Mouse (Mus musculus) macrophage (primary cell): Measurements from ENCODE around the gene Zfhx3. TPM values are rescaled to one million over a fixed set of nuclear protein-coding genes. Genes with fewer than 3 reads are reported as not detected.

ENCODE experiments used
- H3K27ac ChIP-seq: fragments of 350-480 bp; formaldehyde crosslinking; 2 replicates; pipeline ENCODE4 v1.9.0; 2021
- H3K36me3 ChIP-seq: fragments of 350-480 bp; formaldehyde crosslinking; 2 replicates; pipeline ENCODE4 v1.9.0; 2021; ENCODE audit errors: inconsistent target
- H3K4me3 ChIP-seq: fragments of 350-480 bp; formaldehyde crosslinking; 2 replicates; pipeline ENCODE4 v1.9.0; 2021; ENCODE audit errors: inconsistent target
- H3K79me2 ChIP-seq: fragments of 350-480 bp; formaldehyde crosslinking; 2 replicates; pipeline ENCODE4 v1.9.0; 2021; ENCODE audit errors: inconsistent target
- WGBS: methylation state at CpG from one replicate; pipeline ENCODE4 v1.1.7; 2026; ENCODE audit warnings: inconsistent platforms; ENCODE audit not compliant: missing documents; 5-methylcytosine and 5-hydroxymethylcytosine counted together
- polyA plus RNA-seq: library from polyadenylated mRNA; stranded (reverse); fragments of 250-400 nt; gene quantifications from 3 replicates; pipeline ENCODE4 v1.2.4, GENCODE M21; 2018; ENCODE audit warnings: inconsistent platforms

Gene Zfhx3
- polyA plus RNA-seq, 1 experiment from 2014 or later, result 5.3 TPM

DNA sequence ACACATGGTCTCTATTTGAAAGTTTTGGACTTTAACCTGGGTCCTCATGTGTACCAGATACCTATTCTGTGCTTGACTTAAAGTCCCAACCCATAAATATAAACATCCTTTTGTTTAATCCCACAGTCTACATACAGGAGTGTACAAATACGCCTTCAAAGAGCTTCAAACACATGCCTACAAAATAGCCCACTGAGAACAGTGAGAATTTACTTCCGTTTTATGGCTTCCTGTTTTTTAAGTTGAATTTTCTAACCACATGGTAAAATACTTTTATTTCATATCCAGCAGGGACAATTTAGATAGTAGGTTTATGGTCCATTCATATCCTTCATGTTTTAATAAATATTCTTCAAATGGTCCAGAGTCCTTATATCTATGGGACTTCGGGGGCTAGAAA, 564.3 kb downstream of the Zfhx3 start:
- no peaks in the 10 kb centered on the region for H3K36me3 ChIP-seq
- no peak overlapping the region for H3K4me3 ChIP-seq
- no peak overlapping the region for H3K27ac ChIP-seq
- H3K79me2 ChIP-seq, result no peaks in the 10 kb centered on the region
- WGBS, result 36% methylated on average over 3 of the region's 3 CpGs

DNA sequence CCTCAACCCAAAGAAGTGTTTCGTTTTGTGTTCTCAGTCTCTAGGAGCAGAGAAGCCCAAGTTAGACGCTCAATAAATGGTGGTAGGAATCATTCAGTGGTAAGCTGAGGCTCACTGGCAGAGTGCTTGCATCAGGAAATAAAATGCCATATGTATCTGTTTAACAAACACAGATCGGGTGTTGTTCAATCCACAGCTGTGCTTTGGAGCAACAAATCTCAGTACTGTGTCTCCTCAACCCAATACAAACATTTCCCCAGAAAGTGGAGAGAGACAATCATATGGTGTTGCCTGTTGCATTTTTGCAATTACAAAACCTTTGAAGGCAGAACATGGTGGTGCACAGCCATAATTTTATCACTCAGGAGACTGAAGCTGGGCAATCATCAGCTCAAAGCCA, 565.3 kb downstream of the Zfhx3 start:
- Histone ChIP-seq H3K27ac (no peak overlapping the region), H3K4me3 (no peak overlapping the region), H3K79me2 (no peaks in the 10 kb centered on the region), H3K36me3 (no peaks in the 10 kb centered on the region)
- WGBS, result 98% methylated on average over 3 of the region's 3 CpGs

DNA sequence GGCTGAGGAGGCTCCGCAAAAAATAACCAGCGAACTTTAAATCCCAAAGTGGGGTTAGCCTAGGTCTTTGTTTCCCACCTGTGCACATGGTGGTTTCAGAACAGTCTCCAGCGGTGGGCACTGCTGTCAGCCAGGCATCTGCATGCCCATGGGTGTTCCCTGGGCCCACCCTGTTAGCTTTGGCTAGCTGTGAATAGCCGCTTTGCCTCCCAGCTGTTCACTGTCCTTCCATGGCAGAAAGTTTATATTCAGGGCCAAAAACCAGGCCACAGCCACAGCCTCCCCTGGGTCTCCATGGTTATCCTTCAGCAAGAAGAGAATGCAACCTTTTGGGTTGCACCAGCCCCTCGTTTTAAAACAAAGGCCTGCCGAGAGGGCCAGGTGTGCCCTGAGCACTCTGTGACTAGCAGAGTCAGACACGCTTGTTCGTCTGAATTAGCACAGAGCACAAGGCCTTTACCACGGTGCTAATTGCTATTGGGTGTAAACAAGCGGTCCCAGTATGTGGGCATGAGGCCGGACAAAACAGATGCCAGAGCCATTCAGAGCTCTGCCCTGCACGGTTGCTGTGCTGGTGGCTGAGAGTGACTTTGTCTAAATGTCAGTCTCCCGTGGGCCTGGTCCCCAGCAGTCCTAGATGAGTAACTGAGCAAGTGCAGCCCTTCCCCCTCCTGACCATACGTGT, 568.3 kb downstream of the Zfhx3 start:
- no peaks in the 10 kb centered on the region for H3K79me2 ChIP-seq
- H3K27ac ChIP-seq, result no peak overlapping the region
- 89% methylated on average over 14 of the region's 14 CpGs for WGBS
- no peak overlapping the region for H3K4me3 ChIP-seq
- H3K36me3 ChIP-seq, result no peaks in the 10 kb centered on the region

- 96% methylated on average over 7 of the region's 7 CpGs for WGBS
- no peak overlapping the region for H3K4me3 ChIP-seq
- no peaks in the 10 kb centered on the region for H3K79me2 ChIP-seq
- no peaks in the 10 kb centered on the region for H3K36me3 ChIP-seq
- no peak overlapping the region for H3K27ac ChIP-seq
Measured at GRCm38 (mm10) chr8:108518116-108518515, 575.7 kb downstream of the Zfhx3 start.

DNA sequence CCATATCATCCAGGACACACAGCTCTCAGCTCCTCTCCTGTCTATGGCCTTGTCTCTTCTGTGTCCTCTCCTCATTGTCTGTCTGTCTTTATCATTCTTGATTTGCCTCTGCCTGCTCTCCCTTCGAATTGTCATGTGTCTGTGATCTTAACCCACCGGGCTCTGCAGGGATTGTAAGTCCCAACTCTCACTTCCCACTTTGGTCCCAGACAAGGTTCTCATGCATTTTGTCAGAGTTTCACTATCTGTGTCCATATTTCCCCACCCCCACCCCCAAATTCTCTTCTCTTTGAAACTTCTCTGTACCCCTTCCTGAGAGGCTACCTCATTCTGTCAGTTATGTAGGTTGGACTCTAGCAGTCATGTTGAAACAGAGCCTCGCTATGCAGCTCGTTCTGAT, 579.6 kb downstream of the Zfhx3 start:
- H3K36me3 ChIP-seq, result no peaks in the 10 kb centered on the region
- WGBS, result 49% methylated on average over 4 of the region's 4 CpGs
- H3K4me3 ChIP-seq, result no peak overlapping the region
- H3K27ac ChIP-seq, result no peak overlapping the region
- no peaks in the 10 kb centered on the region for H3K79me2 ChIP-seq

- no peak overlapping the region for H3K27ac ChIP-seq
- 92% methylated on average over 6 of the region's 7 CpGs for WGBS
- H3K79me2 ChIP-seq, result no peaks in the 10 kb centered on the region
- H3K36me3 ChIP-seq, result no peaks in the 10 kb centered on the region
- no peak overlapping the region for H3K4me3 ChIP-seq
Measured at GRCm38 (mm10) chr8:108529421-108529820, 587.0 kb downstream of the Zfhx3 start.

DNA sequence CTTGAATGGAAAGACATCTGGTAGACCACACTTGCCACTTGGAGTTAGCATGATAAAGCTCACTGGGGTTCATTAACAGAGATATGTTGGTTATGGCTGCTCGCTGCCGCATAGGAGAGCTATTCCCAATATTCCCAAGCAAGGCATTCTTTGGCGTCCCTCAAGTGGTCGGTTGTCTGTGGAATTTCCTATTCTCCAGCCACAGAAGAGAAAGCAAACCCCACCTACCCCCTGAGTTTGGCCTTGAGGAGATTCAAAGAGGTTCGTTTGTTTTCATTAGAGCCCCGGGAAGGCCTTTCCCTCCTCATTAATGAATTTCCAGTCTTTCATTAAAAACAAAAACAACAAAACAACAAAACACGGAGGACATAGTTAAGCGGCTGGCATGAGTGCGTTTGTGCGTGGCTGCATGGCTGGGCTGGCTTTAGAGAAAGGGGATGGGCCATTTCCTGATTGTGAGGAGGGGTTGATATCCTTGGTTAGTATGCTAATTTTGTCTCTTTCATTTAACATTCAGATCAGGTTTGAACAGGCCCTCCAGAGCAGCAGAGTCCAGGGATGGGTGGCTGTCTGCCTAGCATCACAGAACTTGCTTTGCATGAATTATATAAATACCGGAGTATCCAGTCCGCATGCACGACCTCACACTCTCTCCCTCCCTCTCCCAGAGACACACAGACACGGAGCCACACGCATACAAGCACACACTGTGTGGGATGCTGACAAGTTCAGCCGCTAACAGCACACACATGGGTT, 592.9 kb downstream of the Zfhx3 start:
- H3K27ac ChIP-seq, result no peak overlapping the region
- WGBS, result 93% methylated on average over 14 of the region's 16 CpGs
- no peaks in the 10 kb centered on the region for H3K36me3 ChIP-seq
- H3K4me3 ChIP-seq, result no peak overlapping the region
- H3K79me2 ChIP-seq, result no peaks in the 10 kb centered on the region

DNA sequence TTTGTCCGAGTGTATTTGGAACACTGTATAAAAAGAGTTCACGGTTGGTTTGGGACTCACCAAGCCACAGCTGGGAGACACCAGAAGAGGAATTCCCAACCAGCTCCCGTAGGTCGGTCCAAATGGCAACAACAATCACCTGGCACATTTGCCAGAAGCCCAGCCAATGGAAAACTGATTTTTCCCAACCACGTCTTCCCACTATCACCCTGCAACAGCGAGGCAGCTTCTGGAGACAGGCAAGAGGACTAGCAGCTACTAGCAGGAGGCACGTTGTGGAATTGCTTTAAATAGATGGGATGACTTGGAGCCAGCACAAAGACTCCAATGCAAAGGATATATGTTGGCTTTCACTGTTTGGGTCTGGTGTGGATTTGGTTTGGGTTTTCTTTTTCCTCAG, 593.7 kb downstream of the Zfhx3 start:
- H3K79me2 ChIP-seq, result no peaks in the 10 kb centered on the region
- no peak overlapping the region for H3K4me3 ChIP-seq
- WGBS, result 91% methylated on average over 7 of the region's 7 CpGs
- no peaks in the 10 kb centered on the region for H3K36me3 ChIP-seq
- H3K27ac ChIP-seq, result no peak overlapping the region

DNA sequence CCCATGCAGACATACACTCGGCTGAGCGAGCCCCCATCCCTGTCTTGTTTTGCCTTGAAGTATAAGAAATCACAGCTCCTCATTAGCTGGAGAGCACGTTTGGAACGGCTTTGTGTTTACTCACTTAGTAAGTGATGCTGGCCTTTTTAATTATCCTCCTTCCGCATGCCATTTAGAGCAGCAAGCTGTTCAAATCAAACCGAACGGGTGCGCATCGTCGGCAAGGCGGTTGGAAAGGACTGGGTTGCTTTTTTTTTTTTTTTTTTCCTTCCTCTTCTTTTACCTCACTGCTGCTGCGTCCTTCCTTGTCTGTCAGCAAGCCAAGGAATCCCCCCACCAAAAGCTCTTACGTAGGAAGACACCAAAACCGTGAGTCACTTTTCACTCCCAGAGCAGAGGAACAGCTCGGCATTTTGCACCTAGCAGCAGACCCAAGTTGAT, 594.5 kb downstream of the Zfhx3 start:
- WGBS, result 79% methylated on average over 15 of the region's 15 CpGs
- no peaks in the 10 kb centered on the region for H3K36me3 ChIP-seq
- H3K27ac ChIP-seq, result no peak overlapping the region
- H3K4me3 ChIP-seq, result no peak overlapping the region
- H3K79me2 ChIP-seq, result no peaks in the 10 kb centered on the region

DNA sequence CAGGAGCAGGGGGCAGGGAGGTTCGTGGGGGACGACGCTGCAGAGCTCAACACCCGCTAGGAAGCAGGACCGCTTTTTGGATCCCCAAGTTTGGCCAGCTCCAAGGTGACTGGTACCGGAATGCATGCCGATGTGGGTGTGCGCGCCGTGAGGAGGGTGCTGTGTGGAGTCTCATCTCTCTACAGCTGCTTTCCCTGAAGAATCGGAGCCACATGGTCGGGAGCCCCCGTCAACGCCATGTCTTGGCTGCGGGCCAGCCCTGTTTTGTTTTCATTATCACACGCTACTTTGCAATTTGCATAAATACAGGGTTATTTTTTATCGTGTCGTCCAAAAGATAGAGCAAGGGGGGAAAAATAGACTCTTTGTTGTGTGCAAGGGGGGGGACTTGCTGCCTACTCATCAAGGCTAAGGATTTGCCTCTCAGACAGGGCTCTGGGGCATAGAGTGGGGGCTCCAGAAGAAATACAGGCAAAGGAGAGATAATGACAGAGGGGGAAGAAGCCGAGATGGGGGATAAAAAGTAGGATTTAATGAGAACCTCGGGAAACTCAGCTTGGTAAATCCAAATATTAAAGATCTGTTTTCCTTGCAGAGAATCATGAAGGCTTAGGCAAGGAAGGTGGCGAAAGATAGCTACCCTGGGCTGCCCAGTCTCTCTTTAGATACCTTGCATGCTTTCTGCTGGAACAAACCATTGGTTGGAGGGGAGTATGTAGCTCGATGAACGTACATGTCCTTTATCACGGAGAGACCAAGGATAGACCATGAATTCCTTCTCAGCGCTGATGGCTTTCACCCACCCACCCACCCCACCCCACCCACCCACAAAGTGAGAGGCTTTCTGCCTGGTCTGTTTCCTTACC, 595.5 kb downstream of the Zfhx3 start:
- 88% methylated on average over 24 of the region's 25 CpGs for WGBS

DNA sequence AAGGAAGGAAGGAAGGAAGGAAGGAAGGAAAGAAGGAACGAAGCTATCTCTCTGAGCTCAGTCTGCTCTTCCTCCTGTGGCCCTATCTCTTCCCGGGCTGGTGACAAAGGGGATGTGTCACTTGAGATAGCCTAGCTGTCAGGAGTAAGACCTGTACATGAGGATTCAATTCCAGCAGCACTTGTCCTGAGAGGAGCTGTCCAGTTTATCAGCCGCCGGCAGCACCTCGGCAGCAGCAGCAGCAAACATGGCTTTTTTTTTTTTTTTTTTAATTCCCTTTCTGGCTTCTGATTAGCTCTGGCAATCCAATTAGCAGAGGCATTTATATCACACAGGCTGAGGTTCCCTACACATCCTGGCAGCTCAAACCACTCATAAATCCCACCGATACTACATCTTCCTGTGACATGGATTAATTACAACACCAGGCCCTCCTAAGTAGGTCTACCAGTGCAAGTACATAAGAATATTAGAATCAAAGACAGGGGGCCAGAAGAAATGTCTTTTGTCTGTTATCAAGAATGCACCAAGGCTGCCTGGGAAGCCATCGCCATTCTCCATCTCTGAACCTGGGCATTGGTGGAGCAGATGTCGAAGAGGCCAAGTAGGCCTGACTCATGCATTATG, 596.6 kb downstream of the Zfhx3 start:
- Histone ChIP-seq H3K36me3 (no peaks in the 10 kb centered on the region), H3K79me2 (no peaks in the 10 kb centered on the region), H3K4me3 (no peak overlapping the region), H3K27ac (no peak overlapping the region)
- WGBS, result 69% methylated on average over 8 of the region's 8 CpGs

More for the DNA sequence above, 595.5 kb downstream of the Zfhx3 start:
- no peak overlapping the region for H3K27ac ChIP-seq
- no peaks in the 10 kb centered on the region for H3K36me3 ChIP-seq
- no peak overlapping the region for H3K4me3 ChIP-seq
- H3K79me2 ChIP-seq, result no peaks in the 10 kb centered on the region

DNA sequence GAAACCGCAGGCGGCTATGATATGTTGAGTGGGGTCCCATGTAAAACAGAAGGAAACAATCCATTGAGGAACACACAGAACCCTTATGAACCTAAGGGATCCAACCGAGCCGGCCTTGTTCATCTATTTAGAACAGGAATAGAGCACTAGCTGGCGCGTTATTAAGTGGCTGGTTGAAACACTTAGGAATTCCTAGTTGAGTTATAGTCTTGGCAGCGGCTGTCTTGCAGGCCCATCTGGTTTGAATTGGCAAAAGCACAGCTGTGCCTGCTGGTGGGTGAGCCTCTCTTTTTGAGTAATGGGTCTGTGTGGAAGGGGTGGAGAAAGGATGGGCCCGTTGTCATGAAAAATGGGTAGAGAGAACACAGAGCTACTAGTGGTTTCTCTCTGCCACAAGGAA, 610.1 kb downstream of the Zfhx3 start:
- WGBS, result 91% methylated on average over 8 of the region's 8 CpGs
- Histone ChIP-seq H3K36me3 (no peaks in the 10 kb centered on the region), H3K4me3 (no peak overlapping the region), H3K79me2 (no peaks in the 10 kb centered on the region), H3K27ac (no peak overlapping the region)

DNA sequence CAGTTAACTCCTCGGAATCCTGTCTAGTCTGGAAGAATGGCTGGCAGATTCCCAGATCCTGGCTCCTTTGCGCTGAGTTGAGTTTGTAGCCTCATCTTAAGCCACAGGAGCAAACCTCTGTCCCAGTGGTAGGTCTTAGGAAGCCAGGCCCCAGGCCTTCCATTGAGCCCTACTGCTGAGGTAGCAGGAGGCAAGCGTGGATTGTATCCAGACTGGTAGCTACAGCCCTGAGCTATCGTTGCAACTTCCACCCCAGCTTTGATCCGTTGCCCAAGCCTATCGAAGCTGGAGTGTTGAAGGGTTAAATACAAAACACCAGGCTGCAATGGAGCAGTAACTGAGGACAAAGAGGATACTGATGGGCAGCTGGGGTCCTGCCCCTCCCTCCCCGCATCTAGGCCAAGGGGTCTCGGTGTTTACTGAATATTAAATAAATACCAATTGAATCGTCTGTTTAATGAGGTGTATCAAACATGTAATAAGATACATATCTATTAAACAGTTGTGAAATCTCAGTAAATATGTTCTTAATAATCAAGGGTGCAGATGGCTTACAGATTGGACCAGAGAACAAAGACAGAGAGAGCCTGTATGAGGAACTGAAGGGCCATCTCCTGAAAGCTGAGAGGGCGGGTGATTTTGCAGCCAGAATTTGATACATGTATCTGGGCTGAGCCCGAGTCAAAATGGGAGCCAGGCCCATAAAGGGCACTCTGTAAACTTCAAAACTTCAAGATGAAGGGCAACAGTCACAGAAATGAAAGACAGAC, 611.5 kb downstream of the Zfhx3 start:
- Histone ChIP-seq H3K27ac (no peak overlapping the region), H3K36me3 (no peaks in the 10 kb centered on the region), H3K4me3 (no peak overlapping the region), H3K79me2 (no peaks in the 10 kb centered on the region)
- WGBS, result 93% methylated on average over 11 of the region's 11 CpGs
